Mouse (Mus musculus) thymus, postnatal 36 days (tissue): Measurements from ENCODE around the gene Ppp1r3g.

Experiments used
- DNase-seq, 2 experiments: peaks; one replicate each; pipeline ENCODE4 v3.0.0; 2022; ENCODE audit warnings: mixed read lengths in 2 of 2

Ppp1r3g gene

GRCm38 (mm10) chr13:35995696-35996426, 37.2 kb downstream of the Ppp1r3g start:
- no peak for DNase-seq

- no peak for DNase-seq
Observed at GRCm38 (mm10) chr13:35997606-35998005, 39.0 kb downstream of the Ppp1r3g start.

- DNase-seq: no peak
Observed at GRCm38 (mm10) chr13:36000798-36001197, 42.2 kb downstream of the Ppp1r3g start.

DNA sequence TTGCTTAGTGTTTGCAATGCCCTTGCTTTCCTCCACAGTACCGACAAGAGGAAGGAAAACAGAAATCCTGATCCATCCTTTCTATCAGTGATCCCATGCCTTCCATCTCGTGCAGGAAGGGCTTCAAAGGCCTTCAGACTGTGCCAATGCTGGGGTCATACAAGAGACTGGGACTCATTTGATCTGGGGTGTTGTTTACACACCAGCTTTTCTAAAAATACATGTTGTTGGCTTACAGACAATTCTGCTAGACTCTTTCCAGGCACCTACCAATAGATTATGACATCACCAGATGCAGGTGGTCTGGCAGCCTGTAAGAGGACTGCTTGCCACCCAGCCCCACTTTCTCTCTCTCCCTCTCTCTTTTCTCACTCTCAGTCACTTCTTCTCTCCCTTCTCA, 51.3 kb downstream of the Ppp1r3g start:
- no peak for DNase-seq

DNA sequence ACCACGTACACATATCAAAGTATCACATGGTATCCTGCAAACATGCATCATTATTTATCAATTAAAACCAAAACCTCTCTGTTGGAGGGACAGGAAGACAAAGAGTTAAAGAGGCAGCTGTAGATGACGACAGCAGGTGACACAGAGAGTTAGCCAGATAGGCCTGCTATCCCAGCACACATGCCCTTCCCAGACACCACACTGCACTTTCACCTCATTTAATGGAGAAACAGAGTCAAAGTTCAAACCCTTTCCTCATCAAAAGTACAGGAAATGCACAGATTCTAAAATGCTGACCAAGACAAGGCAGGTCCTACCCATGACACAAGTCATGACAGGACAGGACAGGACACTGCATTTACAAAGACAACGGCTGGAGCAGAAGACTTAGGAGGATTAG, 57.0 kb downstream of the Ppp1r3g start:
- no peak for DNase-seq

GRCm38 (mm10) chr13:36018017-36018416, 59.4 kb downstream of the Ppp1r3g start:
- DNase-seq: no peak

- DNase-seq: peak; percentile 11 to 15
Observed at GRCm38 (mm10) chr13:36019309-36020274, 61.0 kb downstream of the Ppp1r3g start.
